Mouse (Mus musculus) gastrocnemius, postnatal 10 days (tissue): ENCODE results near the gene Isx. TPM values are rescaled to one million over a fixed set of nuclear protein-coding genes. Genes with fewer than 3 reads are reported as not detected.

ENCODE experiments used
- DNase-seq: peaks from one replicate; pipeline ENCODE4 v3.0.0; 2021; ENCODE audit warnings: mixed read lengths
- long read RNA-seq, 2 experiments: library from polyadenylated mRNA; stranded (forward); transcript quantifications; one replicate each; pipeline ENCODE4 v2.0.0; 2021
- total RNA-seq, 2 experiments: library from RNA; stranded (reverse); gene quantifications; 2 replicates each; pipeline ENCODE4 v1.2.3; 2021

Gene Isx
- total RNA-seq = not detected
- long read RNA-seq, experiment 1 = 0 reads
- long read RNA-seq, experiment 2 = 0 reads

DNA sequence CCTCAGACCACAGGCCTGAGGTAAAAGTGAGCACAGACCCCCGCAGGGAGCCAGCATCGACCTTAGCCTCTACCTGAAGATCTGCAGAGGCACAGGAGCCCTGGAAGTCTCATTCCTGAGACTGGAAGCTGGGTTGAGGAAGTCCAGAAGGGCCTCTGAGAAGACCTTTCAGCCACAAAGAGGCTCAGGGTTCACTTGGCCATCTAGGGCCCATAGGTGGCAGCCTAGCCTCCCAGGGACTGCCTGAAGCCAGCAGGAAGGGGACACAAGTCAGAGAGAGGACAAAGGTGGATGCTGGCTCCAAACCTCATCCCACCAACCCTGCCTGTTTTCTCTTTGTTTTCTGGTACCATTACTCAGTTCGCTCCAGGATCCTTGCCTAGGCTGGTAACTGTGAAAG, at the start of gene Isx:
Gene Isx (plus strand): TSS at position 234 of the 400 bp plus-strand sequence.
- DNase-seq = no peak

- no peak for DNase-seq
These were observed 45.3 kb upstream of the Isx start for GRCm38 (mm10) chr8:74827689-74828088.

DNA sequence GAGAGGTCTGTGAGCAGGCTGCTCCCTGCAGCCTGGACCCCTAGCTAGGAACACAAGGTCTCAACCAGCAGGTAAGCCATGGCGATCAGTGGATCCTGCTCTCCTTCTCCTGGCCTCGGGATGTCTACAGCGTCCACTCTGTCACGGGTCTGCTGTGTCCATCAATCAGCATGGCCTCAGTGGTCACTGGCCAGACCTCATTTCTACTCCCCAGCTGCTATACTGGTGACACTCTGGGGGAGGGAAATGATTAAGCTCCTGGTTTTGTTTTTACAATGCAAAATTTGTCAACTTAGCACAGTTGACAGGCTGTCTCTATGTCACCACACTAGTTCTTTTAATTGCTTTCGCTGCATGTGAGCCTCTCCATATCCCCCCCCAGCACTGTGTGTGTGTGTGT, 41.7 kb upstream of the Isx start:
- DNase-seq = no peak

GRCm38 (mm10) chr8:74834246-74834645, 38.7 kb upstream of the Isx start:
- DNase-seq = no peak

GRCm38 (mm10) chr8:74847376-74848048, 25.5 kb upstream of the Isx start:
- no peak for DNase-seq

DNA sequence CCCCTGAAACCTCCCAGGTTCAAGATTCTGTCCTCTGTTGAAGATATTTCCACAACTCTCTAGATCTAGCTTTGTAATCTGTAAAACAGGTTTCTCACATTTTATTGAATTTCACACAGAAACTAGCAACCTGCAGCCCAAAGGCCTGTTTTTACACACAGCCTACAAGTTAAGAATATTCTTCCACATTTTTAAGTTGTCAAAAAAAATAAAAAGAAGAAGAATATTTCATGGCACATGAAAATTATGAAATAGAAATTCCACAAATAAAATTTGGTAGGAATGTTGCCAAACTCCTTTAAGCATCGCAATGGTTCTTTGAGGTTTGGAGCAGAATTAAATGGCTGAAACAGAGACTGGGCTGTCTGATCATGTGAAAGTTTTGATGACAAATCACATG, 24.3 kb upstream of the Isx start:
- no peak for DNase-seq

DNA sequence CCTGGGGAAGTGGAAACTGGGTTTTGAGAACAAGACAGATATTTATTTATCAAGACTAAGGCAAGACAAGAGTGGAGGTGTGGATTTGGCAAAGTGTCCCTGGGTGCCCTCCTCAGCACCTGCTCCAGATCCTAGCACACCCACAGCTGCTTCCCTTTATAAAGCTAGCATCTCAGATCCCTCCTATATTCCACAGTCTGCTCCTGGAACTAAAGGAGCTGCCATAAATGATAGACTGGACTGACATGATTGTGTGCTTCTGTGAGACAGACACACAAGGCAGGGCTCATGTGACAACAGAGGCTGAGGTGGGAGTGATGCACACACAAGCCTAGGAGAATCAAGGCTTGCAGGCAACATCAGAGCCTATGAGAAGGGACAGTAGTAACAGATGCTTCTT, 22.0 kb upstream of the Isx start:
- DNase-seq = no peak

DNA sequence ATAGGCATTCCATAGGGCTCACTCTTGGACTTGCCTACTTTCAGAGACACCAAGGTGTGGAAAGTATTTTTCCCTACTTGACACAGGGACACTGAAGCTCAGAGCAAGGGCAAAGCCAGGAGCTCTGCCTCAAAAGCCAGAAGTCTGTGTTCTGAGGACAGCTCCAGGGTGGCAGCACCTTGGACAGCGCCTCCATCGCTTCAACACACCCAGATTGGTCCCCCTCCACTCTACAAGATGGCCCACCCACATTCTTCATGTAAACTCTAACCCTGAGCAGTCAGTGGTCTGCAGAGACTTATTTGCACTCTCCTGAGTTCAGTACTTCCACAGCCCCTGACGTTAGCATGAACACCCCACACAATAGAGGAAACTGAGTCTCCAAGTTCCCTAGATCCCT, 21.1 kb upstream of the Isx start:
- DNase-seq = peak; percentile 8

- DNase-seq = peak; percentile 21
These were observed 19.5 kb upstream of the Isx start for GRCm38 (mm10) chr8:74853488-74853887.

DNA sequence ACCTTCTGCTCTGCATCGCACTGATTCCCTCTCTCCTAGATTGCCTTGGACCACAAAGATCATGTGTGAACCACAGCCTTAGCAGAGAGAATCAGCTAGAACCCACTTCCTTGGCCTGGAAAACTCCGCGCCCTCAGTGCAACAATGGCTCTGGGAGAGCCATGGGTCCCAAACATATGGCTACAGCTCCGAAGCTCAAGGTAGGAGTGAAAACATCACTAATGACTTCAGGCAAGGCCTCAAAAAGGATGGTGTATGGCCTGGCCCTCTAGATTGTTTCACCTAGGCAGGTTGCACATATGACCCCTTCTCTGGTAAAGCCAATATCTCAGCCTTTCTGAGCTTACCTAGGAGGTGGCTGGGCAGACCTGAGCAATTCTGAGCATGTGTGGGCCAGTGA, 18.2 kb upstream of the Isx start:
- DNase-seq = no peak

GRCm38 (mm10) chr8:74855341-74855740, 17.6 kb upstream of the Isx start:
- DNase-seq = no peak

DNA sequence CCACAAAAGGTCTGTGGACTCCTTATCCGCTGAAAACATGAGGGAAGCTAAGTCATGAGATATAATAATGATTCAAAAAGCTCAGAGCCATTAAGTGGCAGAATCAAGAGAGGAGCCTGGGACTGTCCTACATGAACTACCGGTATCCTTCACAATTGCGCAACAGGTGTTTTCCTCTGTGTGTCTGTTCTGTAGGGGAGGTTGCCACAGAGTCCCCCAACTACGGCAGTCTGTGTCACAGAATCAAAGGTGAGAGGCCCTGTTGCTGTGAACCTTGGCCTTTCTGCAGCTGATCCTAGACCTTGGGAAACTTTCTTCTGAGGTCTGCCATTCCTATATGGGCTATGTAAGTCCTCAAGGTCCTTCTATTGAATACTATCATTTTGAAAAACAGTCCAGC, 13.7 kb upstream of the Isx start:
- no peak for DNase-seq

DNA sequence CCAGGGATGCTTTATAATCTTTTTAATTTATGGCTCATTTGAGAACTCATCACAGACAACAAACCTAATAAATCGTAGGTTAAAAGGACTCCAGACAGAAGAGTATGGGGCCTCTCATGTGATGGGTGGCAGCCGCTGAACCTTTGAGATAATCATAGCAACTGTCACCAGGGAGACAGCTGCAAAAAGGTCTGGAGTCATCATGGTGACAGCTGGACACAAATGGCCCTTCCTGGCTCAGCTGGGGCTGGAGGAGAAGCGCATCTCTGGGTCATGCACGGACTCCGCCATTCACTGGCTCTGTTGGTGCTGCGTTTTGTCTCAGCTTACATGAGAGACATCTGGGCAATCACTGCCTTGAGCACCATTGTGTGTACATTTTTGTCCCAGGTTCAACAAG, 12.5 kb upstream of the Isx start:
- DNase-seq = no peak

- no peak for DNase-seq
These were observed 10.4 kb upstream of the Isx start for GRCm38 (mm10) chr8:74862598-74862997.

GRCm38 (mm10) chr8:74870346-74870949, 2.5 kb upstream of the Isx start:
- peak; percentile 40 for DNase-seq

DNA sequence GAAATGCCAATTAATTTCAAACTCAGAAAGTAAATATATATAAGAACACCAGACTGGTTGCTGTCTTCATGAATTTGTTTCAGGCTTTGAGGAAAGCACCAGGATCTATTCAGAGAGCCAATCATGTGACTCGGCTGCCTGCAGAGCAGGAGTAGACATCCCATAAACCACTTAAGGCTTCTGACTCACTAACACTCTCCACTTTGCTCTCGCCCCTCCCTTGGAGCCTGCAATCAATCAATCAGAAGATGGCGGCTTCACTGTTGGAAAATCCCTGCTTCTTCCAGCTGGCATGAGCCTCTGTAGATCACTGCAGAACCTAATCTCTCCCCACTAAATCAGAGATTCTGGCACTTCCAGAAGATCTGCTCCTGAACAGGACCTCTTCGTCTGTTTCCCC, 1.3 kb upstream of the Isx start:
- DNase-seq = no peak

- no peak for DNase-seq
These were observed 686 bp upstream of the Isx start for GRCm38 (mm10) chr8:74872151-74872823.

DNA sequence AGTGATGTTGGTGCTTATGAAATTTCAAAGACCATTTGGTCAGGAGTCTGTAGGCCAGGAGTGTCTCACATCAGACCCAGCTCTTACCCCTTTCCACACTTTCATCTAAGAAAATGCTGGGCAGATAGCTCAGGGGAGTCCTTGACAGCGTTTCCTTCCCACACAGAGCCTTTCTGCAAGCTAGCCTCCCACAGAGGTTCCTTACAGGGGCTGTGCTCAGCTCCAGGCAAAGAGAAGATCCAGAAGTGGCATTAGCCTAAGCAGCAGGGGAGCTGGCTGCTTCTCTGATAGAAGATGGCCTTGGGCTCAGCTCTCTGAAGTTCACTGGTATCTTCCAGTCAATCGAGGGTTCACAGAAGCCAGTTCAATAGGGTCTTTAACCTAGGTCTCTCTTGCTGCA, 1.6 kb downstream of the Isx start:
- DNase-seq = no peak

DNA sequence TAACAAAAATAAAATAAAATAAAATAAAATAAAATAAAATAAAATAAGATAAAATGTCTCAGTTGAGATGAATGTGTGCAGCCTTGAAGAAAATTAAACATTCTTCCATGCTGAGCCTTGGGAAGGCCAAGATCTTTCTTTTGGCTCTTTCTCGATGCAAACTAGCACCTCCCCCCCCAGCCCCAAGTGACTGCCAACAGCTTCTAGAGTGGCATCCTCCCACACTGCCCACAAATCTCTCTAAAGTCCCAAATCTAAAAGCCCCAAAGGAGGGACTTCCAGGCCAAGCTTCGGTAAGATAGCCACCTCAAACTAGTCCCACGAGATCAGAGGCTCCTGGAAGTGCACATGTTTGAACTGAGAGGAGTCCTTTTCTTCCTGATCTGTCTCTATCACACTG, 5.7 kb downstream of the Isx start:
- DNase-seq = no peak

DNA sequence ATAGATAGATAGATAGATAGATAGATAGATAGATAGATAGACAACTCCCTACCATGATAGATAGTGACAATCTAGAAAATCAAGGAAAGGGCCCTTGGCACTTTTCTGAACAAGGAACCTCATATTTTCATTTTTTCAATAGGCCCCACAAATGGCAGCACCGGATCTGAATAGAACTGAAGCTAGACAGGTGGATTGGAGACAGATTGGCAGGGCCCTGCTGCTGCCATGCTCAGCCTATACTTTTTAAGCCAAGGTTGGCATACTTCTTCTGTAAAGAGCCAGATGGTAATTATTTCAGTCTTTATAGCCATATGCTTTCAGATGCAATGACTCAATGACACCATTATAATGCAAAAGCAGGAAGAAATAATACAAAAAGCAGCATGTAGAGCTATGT, 15.8 kb downstream of the Isx start:
- DNase-seq = no peak

- DNase-seq = no peak
These were observed 18.1 kb downstream of the Isx start for GRCm38 (mm10) chr8:74891030-74891429.

GRCm38 (mm10) chr8:74896302-74896701, 23.3 kb downstream of the Isx start:
- no peak for DNase-seq

DNA sequence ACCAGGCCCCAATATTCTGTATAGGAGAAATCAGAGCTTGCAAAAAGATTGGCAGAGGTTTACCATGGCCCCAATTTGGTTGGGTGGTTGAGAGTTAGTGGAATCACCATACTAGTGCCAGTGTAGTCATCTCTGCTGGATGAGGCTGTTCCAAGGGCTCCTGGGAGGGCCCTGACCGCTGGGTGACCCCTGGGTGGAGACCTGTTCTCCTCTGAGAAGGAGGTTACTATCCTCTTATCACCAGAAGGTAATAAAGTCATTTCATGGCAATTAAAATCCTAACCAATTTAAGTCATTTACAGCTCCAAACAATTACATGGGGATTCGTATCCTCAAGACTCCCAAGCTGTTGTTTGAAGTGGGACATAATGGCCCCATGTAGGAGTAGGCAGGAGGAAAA, 24.3 kb downstream of the Isx start:
- no peak for DNase-seq

- DNase-seq = no peak
These were observed 26.8 kb downstream of the Isx start for GRCm38 (mm10) chr8:74899796-74900195.
